Mouse (Mus musculus): ENCODE measurements around the gene Zfp454. TPM values are rescaled to one million over a fixed set of nuclear protein-coding genes. Genes with fewer than 3 reads are reported as not detected.
A peak's percentile ranks its signal among the peaks of the same experiment; 100 is the strongest.

Gene Zfp454
- polyA plus RNA-seq, 1 experiment: not detected

DNA sequence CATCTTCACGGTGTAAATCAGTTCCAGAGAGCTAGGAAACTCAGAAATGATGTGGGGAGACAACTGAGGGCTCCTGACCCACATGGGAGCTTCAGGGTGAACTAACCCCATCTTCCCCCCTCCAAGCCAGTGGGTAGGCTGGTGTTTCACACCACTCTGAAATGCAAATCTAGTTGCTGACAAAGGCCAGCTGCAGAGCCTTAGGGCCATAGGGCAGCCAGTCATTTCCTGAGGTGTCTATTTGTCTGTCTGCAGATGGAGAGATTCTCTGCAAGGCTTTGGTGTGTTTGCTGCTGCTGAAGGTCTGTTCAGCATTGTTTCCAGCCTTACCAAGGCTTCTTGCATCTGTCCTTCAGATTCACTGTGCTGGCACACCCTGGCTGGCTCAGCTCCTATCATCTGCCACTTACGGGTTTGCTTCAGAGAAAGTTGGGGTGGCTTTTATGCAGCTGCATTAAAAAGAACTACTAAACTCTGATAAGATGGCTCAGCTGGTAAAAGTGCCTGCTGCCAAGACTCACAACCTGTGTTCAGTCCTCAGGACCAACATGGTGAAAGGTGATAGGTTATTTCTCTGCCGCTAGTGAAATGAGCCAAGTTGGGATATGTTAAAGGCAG lies 38.8 kb downstream of the Zfp454 start:
- 41% methylated on average over 3 of the region's 3 CpGs for WGBS
- TF ChIP-seq POLR2A (IDR thresholded peaks at IDR 0.05; ENCODE audit: control insufficient read depth, extremely low read depth, insufficient read depth, low read length, poor library complexity) (no peak), CTCF (IDR thresholded peaks at IDR 0.05; ENCODE audit: borderline replicate concordance, control insufficient read depth, extremely low read depth, insufficient read depth, low read length, poor library complexity) (no peak)
- Histone ChIP-seq H3K4me3 (ENCODE audit: control insufficient read depth, insufficient read depth, low read length) (peak overlapping the region; percentile 31; the same call in 1 of the 2 replicates), H3K4me1 (replicated peaks; ENCODE audit: control insufficient read depth, insufficient read depth, low read length) (peaks cover 37% of the 10 kb centered on the region), H3K27me3 (ENCODE audit: control insufficient read depth, insufficient read depth, low read length) (no peaks in the 10 kb centered on the region; the same call in 1 of the 2 replicates), H3K36me3 (ENCODE audit: control insufficient read depth, insufficient read depth, low read length) (no peaks in the 10 kb centered on the region), H3K27ac (ENCODE audit: control insufficient read depth, insufficient read depth, low read length) (peak overlapping the region; percentile 68)
- peak; percentile 18 for DNase-seq

- H3K36me3 ChIP-seq (ENCODE audit: control insufficient read depth, insufficient read depth, low read length): no peaks in the 10 kb centered on the region
- peak; percentile 34 for DNase-seq
- 0 out of 2 replicates have a peak, but pooled peaks have one; percentile 16 for TF ChIP-seq CTCF (IDR thresholded peaks at IDR 0.05; ENCODE audit: borderline replicate concordance, control insufficient read depth, extremely low read depth, insufficient read depth, low read length, poor library complexity)
- TF ChIP-seq POLR2A (IDR thresholded peaks at IDR 0.05; ENCODE audit: control insufficient read depth, extremely low read depth, insufficient read depth, low read length, poor library complexity): no peak
- no peaks in the 10 kb centered on the region; the same call in 1 of the 2 replicates for H3K27me3 ChIP-seq (ENCODE audit: control insufficient read depth, insufficient read depth, low read length)
- 95% methylated on average over 5 of the region's 5 CpGs for WGBS
- no peak overlapping the region for H3K4me3 ChIP-seq (ENCODE audit: control insufficient read depth, insufficient read depth, low read length)
- peaks cover 37% of the 10 kb centered on the region for H3K4me1 ChIP-seq (replicated peaks; ENCODE audit: control insufficient read depth, insufficient read depth, low read length)
- H3K27ac ChIP-seq (ENCODE audit: control insufficient read depth, insufficient read depth, low read length): no peak overlapping the region
Measured at GRCm38 (mm10) chr11:50847047-50847446, 40.4 kb downstream of the Zfp454 start.

- Histone ChIP-seq H3K27me3 (ENCODE audit: control insufficient read depth, insufficient read depth, low read length) (no peaks in the 10 kb centered on the region), H3K36me3 (ENCODE audit: control insufficient read depth, insufficient read depth, low read length) (no peaks in the 10 kb centered on the region), H3K4me3 (ENCODE audit: control insufficient read depth, insufficient read depth, low read length) (no peak overlapping the region), H3K4me1 (replicated peaks; ENCODE audit: control insufficient read depth, insufficient read depth, low read length) (peaks cover 33% of the 10 kb centered on the region), H3K27ac (ENCODE audit: control insufficient read depth, insufficient read depth, low read length) (no peak overlapping the region)
- DNase-seq: no peak
- WGBS: 90% methylated on average over 3 of the region's 3 CpGs
- TF ChIP-seq CTCF (IDR thresholded peaks at IDR 0.05; ENCODE audit: borderline replicate concordance, control insufficient read depth, extremely low read depth, insufficient read depth, low read length, poor library complexity): no peak
- no peak for TF ChIP-seq POLR2A (IDR thresholded peaks at IDR 0.05; ENCODE audit: control insufficient read depth, extremely low read depth, insufficient read depth, low read length, poor library complexity)
Measured at GRCm38 (mm10) chr11:50845951-50846350, 41.5 kb downstream of the Zfp454 start.

DNA sequence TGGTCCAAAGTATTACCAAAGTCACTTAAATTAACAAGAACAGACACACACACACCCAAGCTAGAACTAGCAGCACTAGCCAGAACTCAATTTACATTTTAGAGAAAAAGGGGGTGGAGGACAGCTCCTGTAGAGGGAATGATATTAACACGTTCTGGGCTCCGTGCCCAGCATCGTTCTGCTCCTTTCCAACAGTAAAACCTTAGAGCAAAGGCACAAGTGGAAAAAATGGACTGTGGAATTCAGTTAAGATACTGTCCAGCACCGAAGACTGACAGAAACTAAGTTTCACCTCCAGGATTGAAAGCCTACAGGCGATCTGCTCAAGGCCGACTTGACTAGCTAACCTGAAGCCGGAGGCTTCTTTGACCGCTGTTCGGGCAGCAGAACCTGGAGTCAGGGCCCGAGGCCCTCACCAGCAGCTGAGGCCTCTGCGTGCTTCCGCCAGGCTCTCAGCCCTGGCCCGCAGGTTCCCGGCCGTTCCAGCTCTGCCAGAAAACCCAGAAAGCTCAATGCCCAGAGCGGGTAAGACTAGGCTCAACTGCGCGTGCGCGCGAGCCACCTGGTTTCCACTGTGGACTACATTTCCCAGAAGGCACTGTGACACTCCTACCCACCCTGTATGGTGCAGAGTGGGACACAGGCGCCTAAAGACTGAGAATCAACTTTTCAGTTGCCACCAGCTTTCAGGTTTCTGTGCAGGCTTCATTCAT lies 46.3 kb downstream of the Zfp454 start, which contains the start of gene Zfp879:
Gene Zfp879, minus strand, starts transcription at position 530 of the 713 bp plus-strand sequence.
- peaks cover 4% of the 10 kb centered on the region; the same call in 1 of the 2 replicates for H3K4me1 ChIP-seq (replicated peaks; ENCODE audit: control insufficient read depth, insufficient read depth, low read length)
- peak within 1 kb of the TSS; percentile 46 for H3K4me3 ChIP-seq (ENCODE audit: control insufficient read depth, insufficient read depth, low read length)
- no peaks in the 10 kb centered on the region for H3K36me3 ChIP-seq (ENCODE audit: control insufficient read depth, insufficient read depth, low read length)
- WGBS: 31% methylated on average over 22 of the region's 22 CpGs
- DNase-seq: peak; percentile 87
- TF ChIP-seq POLR2A (IDR thresholded peaks at IDR 0.05; ENCODE audit: control insufficient read depth, extremely low read depth, insufficient read depth, low read length, poor library complexity): 0 out of 2 replicates have a peak, but pooled peaks have one; percentile 36
- 0 out of 2 replicates have a peak, but pooled peaks have one; percentile 34 for TF ChIP-seq CTCF (IDR thresholded peaks at IDR 0.05; ENCODE audit: borderline replicate concordance, control insufficient read depth, extremely low read depth, insufficient read depth, low read length, poor library complexity)
- H3K27me3 ChIP-seq (ENCODE audit: control insufficient read depth, insufficient read depth, low read length): no peaks in the 10 kb centered on the region
- H3K27ac ChIP-seq (ENCODE audit: control insufficient read depth, insufficient read depth, low read length): no peak within 1 kb of the TSS

DNA sequence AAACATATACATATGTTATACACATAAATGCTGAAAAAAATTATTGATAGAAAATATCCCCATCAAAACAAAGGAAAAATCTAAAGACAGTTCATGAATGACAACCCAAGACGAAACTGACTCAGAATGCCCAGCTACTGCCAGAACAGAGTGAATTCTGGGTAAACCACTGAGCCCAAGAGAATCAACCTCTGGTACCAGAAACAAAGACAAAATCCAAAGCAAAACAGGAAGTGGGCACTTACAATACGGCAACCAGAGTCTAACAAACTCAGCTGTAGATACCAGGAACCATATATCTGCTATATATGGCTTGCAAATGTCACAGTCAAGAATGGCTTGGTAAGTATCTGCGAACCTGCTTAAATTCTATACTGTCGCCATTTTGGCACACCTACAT lies 51.7 kb downstream of the Zfp454 start:
- peak; percentile 46 for DNase-seq
- TF ChIP-seq POLR2A (IDR thresholded peaks at IDR 0.05; ENCODE audit: control insufficient read depth, extremely low read depth, insufficient read depth, low read length, poor library complexity): no peak
- no peak for TF ChIP-seq CTCF (IDR thresholded peaks at IDR 0.05; ENCODE audit: borderline replicate concordance, control insufficient read depth, extremely low read depth, insufficient read depth, low read length, poor library complexity)
- H3K4me1 ChIP-seq (replicated peaks; ENCODE audit: control insufficient read depth, insufficient read depth, low read length): peaks cover 3% of the 10 kb centered on the region
- H3K27ac ChIP-seq (ENCODE audit: control insufficient read depth, insufficient read depth, low read length): no peak overlapping the region
- no peak overlapping the region for H3K4me3 ChIP-seq (ENCODE audit: control insufficient read depth, insufficient read depth, low read length)
- H3K27me3 ChIP-seq (ENCODE audit: control insufficient read depth, insufficient read depth, low read length): no peaks in the 10 kb centered on the region
- H3K36me3 ChIP-seq (ENCODE audit: control insufficient read depth, insufficient read depth, low read length): no peaks in the 10 kb centered on the region
- 41% methylated on average over 4 of the region's 4 CpGs for WGBS

- peaks cover 3% of the 10 kb centered on the region for H3K4me1 ChIP-seq (replicated peaks; ENCODE audit: control insufficient read depth, insufficient read depth, low read length)
- H3K4me3 ChIP-seq (ENCODE audit: control insufficient read depth, insufficient read depth, low read length): peak within 1 kb of the TSS; percentile 87
- no peaks in the 10 kb centered on the region for H3K36me3 ChIP-seq (ENCODE audit: control insufficient read depth, insufficient read depth, low read length)
- no peak within 1 kb of the TSS for H3K27ac ChIP-seq (ENCODE audit: control insufficient read depth, insufficient read depth, low read length)
- no peaks in the 10 kb centered on the region for H3K27me3 ChIP-seq (ENCODE audit: control insufficient read depth, insufficient read depth, low read length)
- TF ChIP-seq CTCF (IDR thresholded peaks at IDR 0.05; ENCODE audit: borderline replicate concordance, control insufficient read depth, extremely low read depth, insufficient read depth, low read length, poor library complexity) (no peak), POLR2A (IDR thresholded peaks at IDR 0.05; ENCODE audit: control insufficient read depth, extremely low read depth, insufficient read depth, low read length, poor library complexity) (peak; percentile 19; the same call in 1 of the 2 replicates)
- peak; percentile 91 for DNase-seq
- WGBS: 2% methylated on average over 44 of the region's 45 CpGs
Measured at GRCm38 (mm10) chr11:50827010-50827953, 60.2 kb downstream of the Zfp454 start, which contains the start of gene Zfp354c. Zfp354c (minus strand) TSS chr11:50827724.

All from thymus, adult 2 months (tissue).